Mouse (Mus musculus) liver, postnatal 0 days (tissue): ENCODE data around the gene Kpnb1.

Source experiments
- CTCF ChIP-seq: sonication (generic); IDR thresholded peaks from 2 replicates; pipeline ENCODE4 v1.5.1; 2016; ENCODE audit warnings: antibody characterized with exemption, low read depth
- EP300 ChIP-seq: IDR thresholded peaks from 2 replicates; pipeline ENCODE4 v1.6.1; 2016; ENCODE audit warnings: antibody characterized with exemption, low read depth, mild to moderate bottlenecking

DNA sequence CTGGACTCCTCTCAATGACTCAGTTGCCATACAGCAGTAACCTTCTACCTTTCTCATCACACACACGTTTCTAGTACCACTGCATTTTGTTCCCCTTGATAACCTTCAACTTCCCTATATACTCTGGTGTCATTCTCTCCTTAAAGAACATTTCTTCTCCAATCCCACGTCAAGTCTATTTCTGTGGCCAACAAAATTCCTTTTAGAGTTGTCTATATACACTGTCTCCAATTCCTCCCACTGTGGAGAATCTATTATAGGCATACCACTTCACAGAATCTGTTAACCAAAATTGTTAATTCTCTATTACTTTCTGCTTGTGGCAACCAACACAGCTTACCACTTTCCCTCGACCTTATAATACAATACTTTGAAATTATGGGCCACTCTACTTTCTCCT is 32.5 kb upstream of the Kpnb1 start:
- no peak for TF ChIP-seq CTCF
- no peak for TF ChIP-seq EP300
